Mouse (Mus musculus): ENCODE measurements around the gene Ckap5. TPM values are rescaled to one million over a fixed set of nuclear protein-coding genes. Genes with fewer than 3 reads are reported as not detected.

The Ckap5 gene
- polyA plus RNA-seq, 2 experiments: 20.6 to 35.9 TPM

DNA sequence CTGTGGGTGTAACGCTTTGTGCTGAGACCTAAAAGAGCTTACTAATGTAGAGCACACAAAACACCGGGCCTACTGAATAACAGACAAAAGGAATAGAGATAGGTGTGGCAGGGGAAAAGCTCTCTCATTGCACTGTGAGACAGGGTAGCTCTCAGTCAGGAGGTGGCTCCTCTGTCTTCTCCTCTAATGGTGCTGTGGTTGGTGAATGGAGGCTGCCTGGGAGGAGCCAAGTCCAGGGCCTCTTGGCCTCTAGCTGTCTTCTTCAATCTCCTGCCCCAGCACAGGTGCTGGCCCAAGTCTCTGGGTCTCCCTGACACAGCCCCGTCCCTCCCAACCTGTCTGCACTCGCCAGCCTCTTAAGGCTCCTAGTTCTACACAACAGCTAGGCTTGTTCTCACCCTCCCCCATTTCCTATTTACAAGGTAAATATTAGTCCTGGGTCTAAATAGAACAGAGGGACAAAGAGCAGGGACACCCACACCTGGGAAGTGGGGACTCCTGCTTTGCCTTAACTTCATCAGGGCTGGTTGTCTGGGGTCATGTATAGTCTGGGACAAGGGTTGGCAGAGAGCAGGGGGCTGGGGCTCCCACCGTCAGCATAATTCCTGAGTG is 110.3 kb downstream of the Ckap5 start:
- DNase-seq (ENCODE audit: low read depth in 3 of 3, low spot score in 3 of 3) (no peak), ATAC-seq (ENCODE audit: insufficient read depth) (peak; percentile 38)
- Histone ChIP-seq H3K36me3 (replicated peaks; ENCODE audit: control insufficient read depth, insufficient read depth, low read depth) (no peaks in the 10 kb centered on the region), H3K4me3 (ENCODE audit: insufficient read depth in 1 of 2, low read depth in 2 of 2, low read length in 2 of 2) (no peak overlapping the region; a peak in 1 of 4 replicates), H3K4me2 (ENCODE audit: low read depth) (peak overlapping the region; percentile 37), H3K27me3 (ENCODE audit: control insufficient read depth, insufficient read depth, low read length) (no peaks in the 10 kb centered on the region), H3K27ac (no peak overlapping the region; the same call in 1 of the 2 replicates), H3K4me1 (replicated peaks; ENCODE audit: control insufficient read depth in 2 of 2, insufficient read depth in 2 of 2, low read length in 1 of 2) (peaks cover 3 to 31% of the 10 kb centered on the region in 2 experiments), H3K9ac (replicated peaks) (no peak overlapping the region), H3K9me3 (ENCODE audit: control insufficient read depth, low read length) (no peaks in the 10 kb centered on the region)
- 61% methylated on average over 5 of the region's 5 CpGs for WGBS (ENCODE audit: insufficient replicate concordance)
- TF ChIP-seq CTCF (IDR thresholded peaks at IDR 0.05; ENCODE audit: low read depth) (no peak), EP300 (IDR thresholded peaks at IDR 0.05; ENCODE audit: low read depth) (no peak)

- no peaks in the 10 kb centered on the region for H3K36me3 ChIP-seq (replicated peaks; ENCODE audit: control insufficient read depth, insufficient read depth, low read depth)
- no peaks in the 10 kb centered on the region for H3K9me3 ChIP-seq (ENCODE audit: control insufficient read depth, low read length)
- no peak overlapping the region for H3K4me3 ChIP-seq (ENCODE audit: insufficient read depth in 1 of 2, low read depth in 2 of 2, low read length in 2 of 2)
- no peaks in the 10 kb centered on the region for H3K27me3 ChIP-seq (ENCODE audit: control insufficient read depth, insufficient read depth, low read length)
- H3K9ac ChIP-seq (replicated peaks): no peak overlapping the region
- no peak for TF ChIP-seq CTCF (IDR thresholded peaks at IDR 0.05; ENCODE audit: low read depth)
- no peak for TF ChIP-seq EP300 (IDR thresholded peaks at IDR 0.05; ENCODE audit: low read depth)
- WGBS (ENCODE audit: insufficient replicate concordance): 64% methylated on average over 6 of the region's 6 CpGs
- peaks cover 22 to 51% of the 10 kb centered on the region in 2 experiments for H3K4me1 ChIP-seq (replicated peaks; ENCODE audit: control insufficient read depth in 2 of 2, insufficient read depth in 2 of 2, low read length in 1 of 2)
- ATAC-seq (ENCODE audit: insufficient read depth) (no peak), DNase-seq (ENCODE audit: low read depth in 3 of 3, low spot score in 3 of 3) (no peak)
- no peak overlapping the region for H3K4me2 ChIP-seq (ENCODE audit: low read depth)
- no peak overlapping the region for H3K27ac ChIP-seq
Measured at GRCm38 (mm10) chr2:91638931-91639330, 112.4 kb downstream of the Ckap5 start.

- peak; percentile 79 for ATAC-seq (ENCODE audit: insufficient read depth)
- Histone ChIP-seq H3K27me3 (ENCODE audit: control insufficient read depth, insufficient read depth, low read length) (no peaks in the 10 kb centered on the region), H3K9ac (replicated peaks) (no peak overlapping the region; the same call in 1 of the 2 replicates), H3K4me3 (ENCODE audit: insufficient read depth in 1 of 2, low read depth in 2 of 2, low read length in 2 of 2) (no peak overlapping the region), H3K4me1 (replicated peaks; ENCODE audit: control insufficient read depth in 2 of 2, insufficient read depth in 2 of 2, low read length in 1 of 2) (peaks cover 19 to 35% of the 10 kb centered on the region in 2 experiments), H3K27ac (peak overlapping the region; percentile 43), H3K36me3 (replicated peaks; ENCODE audit: control insufficient read depth, insufficient read depth, low read depth) (peaks cover 29% of the 10 kb centered on the region), H3K9me3 (ENCODE audit: control insufficient read depth, low read length) (no peaks in the 10 kb centered on the region), H3K4me2 (ENCODE audit: low read depth) (peak overlapping the region; percentile 41)
- DNase-seq (ENCODE audit: low read depth in 3 of 3, low spot score in 3 of 3): peak in 2 of 3 experiments; percentile 32 to 56
- TF ChIP-seq CTCF (IDR thresholded peaks at IDR 0.05; ENCODE audit: low read depth) (no peak), EP300 (IDR thresholded peaks at IDR 0.05; ENCODE audit: low read depth) (no peak)
- 51% methylated on average over 2 of the region's 2 CpGs for WGBS (ENCODE audit: insufficient replicate concordance)
Measured at GRCm38 (mm10) chr2:91642825-91643415, 116.4 kb downstream of the Ckap5 start.

- H3K27ac ChIP-seq: peak overlapping the region; percentile 17
Measured at GRCm38 (mm10) chr2:91644021-91644420, 117.5 kb downstream of the Ckap5 start.

GRCm38 (mm10) chr2:91645354-91645753 is 118.8 kb downstream of the Ckap5 start:
- ATAC-seq (ENCODE audit: insufficient read depth): no peak
- H3K36me3 ChIP-seq (replicated peaks; ENCODE audit: control insufficient read depth, insufficient read depth, low read depth): peaks cover 29% of the 10 kb centered on the region

More at GRCm38 (mm10) chr2:91644021-91644420, 117.5 kb downstream of the Ckap5 start:
- no peak overlapping the region for H3K4me2 ChIP-seq (ENCODE audit: low read depth)
- no peaks in the 10 kb centered on the region for H3K27me3 ChIP-seq (ENCODE audit: control insufficient read depth, insufficient read depth, low read length)
- TF ChIP-seq CTCF (IDR thresholded peaks at IDR 0.05; ENCODE audit: low read depth): no peak
- no peak for TF ChIP-seq EP300 (IDR thresholded peaks at IDR 0.05; ENCODE audit: low read depth)
- H3K4me1 ChIP-seq (replicated peaks; ENCODE audit: control insufficient read depth in 2 of 2, insufficient read depth in 2 of 2, low read length in 1 of 2): peaks cover 25 to 39% of the 10 kb centered on the region in 2 experiments
- H3K4me3 ChIP-seq (ENCODE audit: insufficient read depth in 1 of 2, low read depth in 2 of 2, low read length in 2 of 2): no peak overlapping the region
- DNase-seq (ENCODE audit: low read depth in 3 of 3, low spot score in 3 of 3) (no peak), ATAC-seq (ENCODE audit: insufficient read depth) (no peak)
- peaks cover 29% of the 10 kb centered on the region for H3K36me3 ChIP-seq (replicated peaks; ENCODE audit: control insufficient read depth, insufficient read depth, low read depth)
- H3K9me3 ChIP-seq (ENCODE audit: control insufficient read depth, low read length): no peaks in the 10 kb centered on the region
- WGBS (ENCODE audit: insufficient replicate concordance): 89% methylated on average over 11 of the region's 11 CpGs
- H3K9ac ChIP-seq (replicated peaks): no peak overlapping the region

More at GRCm38 (mm10) chr2:91645354-91645753, 118.8 kb downstream of the Ckap5 start:
- no peak overlapping the region for H3K27ac ChIP-seq
- DNase-seq (ENCODE audit: low read depth in 3 of 3, low spot score in 3 of 3): no peak
- H3K9ac ChIP-seq (replicated peaks): no peak overlapping the region
- WGBS (ENCODE audit: insufficient replicate concordance): 94% methylated on average over 15 of the region's 15 CpGs
- peaks cover 25 to 33% of the 10 kb centered on the region in 2 experiments for H3K4me1 ChIP-seq (replicated peaks; ENCODE audit: control insufficient read depth in 2 of 2, insufficient read depth in 2 of 2, low read length in 1 of 2)
- no peak overlapping the region for H3K4me2 ChIP-seq (ENCODE audit: low read depth)
- no peaks in the 10 kb centered on the region for H3K9me3 ChIP-seq (ENCODE audit: control insufficient read depth, low read length)
- no peak for TF ChIP-seq EP300 (IDR thresholded peaks at IDR 0.05; ENCODE audit: low read depth)
- TF ChIP-seq CTCF (IDR thresholded peaks at IDR 0.05; ENCODE audit: low read depth): no peak
- H3K4me3 ChIP-seq (ENCODE audit: insufficient read depth in 1 of 2, low read depth in 2 of 2, low read length in 2 of 2): no peak overlapping the region
- no peaks in the 10 kb centered on the region for H3K27me3 ChIP-seq (ENCODE audit: control insufficient read depth, insufficient read depth, low read length)

Measured in liver, embryonic 14.5 days (tissue).